Mouse (Mus musculus): Measurements from ENCODE around the gene Eln. TPM values are rescaled to one million over a fixed set of nuclear protein-coding genes. Genes with fewer than 3 reads are reported as not detected.

Eln gene
- polyA plus RNA-seq (2015; fragmentation: Nextera tagmentation; extraction: Ambion mirVana): 570 and 624 TPM in 2 replicates

DNA sequence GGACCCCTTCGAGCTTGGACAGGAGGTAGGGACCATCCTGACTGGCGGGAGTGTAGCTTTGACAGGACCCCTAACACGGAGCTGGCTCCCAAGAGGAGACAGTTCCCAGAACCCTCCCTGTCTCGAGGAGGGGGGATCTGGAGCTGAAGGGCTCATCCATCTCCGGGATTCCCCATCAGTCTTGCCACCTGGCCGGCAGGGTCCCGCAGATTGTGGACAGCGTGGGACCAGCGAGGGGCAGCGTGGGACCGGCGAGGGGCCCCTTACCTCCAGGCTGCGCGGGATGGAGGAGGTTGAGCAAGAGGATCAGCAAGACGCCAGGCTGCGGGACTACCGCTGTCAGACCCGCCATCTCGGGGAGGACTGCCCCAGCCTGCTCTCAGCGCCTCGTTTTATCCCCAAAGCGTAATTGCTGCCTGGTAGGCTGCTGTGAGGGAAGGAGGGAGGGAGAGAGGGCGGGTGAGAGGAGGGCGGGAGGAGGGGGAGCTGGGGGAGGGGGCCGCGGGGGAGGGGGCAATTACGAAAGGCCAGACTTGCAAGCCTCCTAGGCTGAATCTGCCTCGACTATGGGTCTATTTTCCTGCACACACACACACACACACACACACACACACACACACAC is at the start of gene Eln:
Eln (minus strand) TSS at position 434 of the 622 bp plus-strand sequence.
- under 1% methylated on average over 25 of the region's 28 CpGs for WGBS

DNA sequence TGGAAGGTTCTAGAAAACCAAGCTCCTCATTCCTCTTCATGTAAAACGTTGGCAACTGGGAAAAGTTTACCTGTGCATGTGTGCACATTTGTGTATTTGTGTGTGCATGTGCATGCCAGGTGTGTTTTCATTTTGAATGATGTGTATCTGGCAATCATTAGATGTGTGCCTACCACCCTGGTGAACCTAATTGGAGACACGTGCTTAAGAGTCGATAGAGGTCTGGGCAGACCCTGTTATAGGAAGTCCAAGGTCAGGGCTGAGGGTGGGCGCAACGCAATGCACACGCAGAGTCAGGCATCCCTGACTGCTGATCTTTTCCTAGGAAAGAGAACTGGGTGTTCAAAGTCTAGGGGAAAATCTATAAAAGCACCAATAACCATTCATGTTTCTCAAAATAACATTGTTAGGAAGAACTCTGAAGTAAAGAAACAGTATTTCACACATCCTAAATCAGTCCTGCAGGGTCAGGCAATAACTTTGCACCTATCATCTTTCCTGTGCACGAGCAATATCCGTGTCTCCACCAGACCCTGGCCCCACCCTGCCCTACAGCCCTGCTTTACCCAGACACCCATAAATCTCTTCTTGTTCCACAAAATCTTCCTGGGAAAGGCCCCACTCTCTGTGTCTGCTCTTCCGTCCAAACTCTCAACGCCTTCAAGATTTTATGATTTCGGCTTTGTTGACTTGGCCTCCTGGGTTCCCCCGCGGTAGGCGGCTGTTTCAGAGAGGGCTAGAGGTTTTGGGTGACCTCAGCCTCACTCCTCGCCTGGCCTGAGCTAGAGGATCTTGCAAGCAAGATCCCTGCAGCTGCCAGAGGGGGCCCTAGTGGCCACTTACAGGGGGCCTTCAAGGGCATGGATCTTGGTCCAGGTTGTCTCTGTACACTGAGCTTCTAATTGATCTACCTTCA is 43.2 kb upstream of the Eln start:
- H3K27me3 ChIP-seq (ENCODE audit: control insufficient read depth, insufficient read depth, low read depth, low read length): no peaks in the 10 kb centered on the region
- 79% methylated on average over 15 of the region's 15 CpGs for WGBS
- H3K4me2 ChIP-seq (ENCODE audit: low read depth, low read length): no peak overlapping the region
- ATAC-seq (ENCODE audit: low read depth): no peak
- H3K9ac ChIP-seq (ENCODE audit: low read length): no peak overlapping the region
- no peak overlapping the region for H3K4me3 ChIP-seq (ENCODE audit: low read length)
- H3K9me3 ChIP-seq (ENCODE audit: control insufficient read depth, low read length): peaks cover 5% of the 10 kb centered on the region
- H3K4me1 ChIP-seq (replicated peaks; ENCODE audit: control insufficient read depth, insufficient read depth, low read length): peaks cover 6% of the 10 kb centered on the region
- no peak overlapping the region for H3K27ac ChIP-seq (ENCODE audit: low read length)
- no peaks in the 10 kb centered on the region for H3K36me3 ChIP-seq (ENCODE audit: control insufficient read depth, insufficient read depth, low read length)

More for the DNA sequence above, at the start of gene Eln:
- Histone ChIP-seq H3K4me3 (ENCODE audit: low read length) (peak within 1 kb of the TSS; percentile 66), H3K9me3 (ENCODE audit: control insufficient read depth, low read length) (no peaks in the 10 kb centered on the region), H3K27me3 (ENCODE audit: control insufficient read depth, insufficient read depth, low read depth, low read length) (no peaks in the 10 kb centered on the region), H3K27ac (ENCODE audit: low read length) (peak within 1 kb of the TSS; percentile 91), H3K36me3 (ENCODE audit: control insufficient read depth, insufficient read depth, low read length) (no peaks in the 10 kb centered on the region), H3K4me2 (ENCODE audit: low read depth, low read length) (peak within 1 kb of the TSS; percentile 80), H3K9ac (ENCODE audit: low read length) (peak within 1 kb of the TSS; percentile 77), H3K4me1 (replicated peaks; ENCODE audit: control insufficient read depth, insufficient read depth, low read length) (peaks cover 33% of the 10 kb centered on the region)
- ATAC-seq (ENCODE audit: low read depth): peak; percentile 83

DNA sequence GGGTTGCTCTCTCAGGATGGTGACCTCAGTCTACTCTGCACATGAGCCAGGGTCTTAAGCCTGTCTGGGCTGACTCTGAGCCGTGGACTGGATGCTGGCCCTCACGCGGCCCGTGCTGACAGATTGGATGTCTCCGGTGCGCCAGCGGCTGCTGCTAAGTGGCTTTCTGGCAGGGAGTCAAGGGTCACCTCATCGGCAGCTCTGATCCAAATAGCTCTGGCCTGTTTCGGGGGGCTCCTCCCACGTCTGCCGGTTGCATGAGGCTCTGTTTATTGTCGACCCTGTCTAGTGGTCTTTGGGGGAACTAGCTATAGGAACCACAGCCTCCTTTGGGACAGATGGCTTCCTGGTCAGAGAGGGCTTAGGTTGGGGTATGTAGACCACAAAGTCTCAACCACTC is 41.1 kb upstream of the Eln start:
- Histone ChIP-seq H3K9ac (ENCODE audit: low read length) (0 out of 2 replicates have a peak overlapping the region, but pooled peaks have one; percentile 19), H3K9me3 (ENCODE audit: control insufficient read depth, low read length) (peaks cover 5% of the 10 kb centered on the region), H3K27me3 (ENCODE audit: control insufficient read depth, insufficient read depth, low read depth, low read length) (no peaks in the 10 kb centered on the region), H3K36me3 (ENCODE audit: control insufficient read depth, insufficient read depth, low read length) (no peaks in the 10 kb centered on the region), H3K27ac (ENCODE audit: low read length) (no peak overlapping the region), H3K4me2 (ENCODE audit: low read depth, low read length) (no peak overlapping the region), H3K4me1 (replicated peaks; ENCODE audit: control insufficient read depth, insufficient read depth, low read length) (peaks cover 6% of the 10 kb centered on the region), H3K4me3 (ENCODE audit: low read length) (no peak overlapping the region)
- WGBS: 12% methylated on average over 12 of the region's 12 CpGs
- peak; percentile 74 for ATAC-seq (ENCODE audit: low read depth)

DNA sequence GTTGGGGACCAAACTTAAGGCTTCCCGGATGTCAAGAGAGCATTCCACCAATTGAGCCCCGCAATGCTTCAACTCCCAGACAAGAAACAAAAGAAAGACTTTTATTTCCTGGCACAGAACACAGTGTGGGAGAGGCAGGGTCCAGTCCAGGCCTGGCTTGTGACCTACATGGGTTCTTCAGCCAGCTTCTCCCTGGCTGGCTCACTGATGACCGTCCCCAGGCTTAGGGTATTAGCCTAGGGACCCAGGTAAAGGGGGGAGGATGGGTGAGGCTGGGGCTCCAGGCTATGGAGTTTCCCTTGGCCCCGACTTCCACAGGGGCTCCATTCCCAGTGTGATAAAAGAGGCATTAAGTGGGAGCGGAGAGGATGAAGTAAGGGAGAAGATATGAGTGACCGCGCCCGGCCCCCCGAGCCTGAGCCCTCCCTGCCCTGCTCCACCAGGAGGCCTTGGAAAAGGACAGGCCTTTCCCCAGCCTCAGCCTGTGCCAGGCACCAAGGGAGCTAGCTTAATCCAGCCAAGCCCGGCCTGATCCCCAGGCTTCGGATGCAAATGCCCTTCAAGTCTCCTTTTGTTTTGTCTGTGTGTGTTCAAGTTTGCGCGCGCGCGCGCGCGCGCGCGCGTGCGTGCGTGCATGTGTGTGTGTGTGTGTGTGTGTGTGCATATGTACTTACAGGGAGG is 38.7 kb upstream of the Eln start:
- Histone ChIP-seq H3K9me3 (ENCODE audit: control insufficient read depth, low read length) (no peaks in the 10 kb centered on the region), H3K4me2 (ENCODE audit: low read depth, low read length) (no peak overlapping the region), H3K27me3 (ENCODE audit: control insufficient read depth, insufficient read depth, low read depth, low read length) (no peaks in the 10 kb centered on the region), H3K4me3 (ENCODE audit: low read length) (no peak overlapping the region), H3K4me1 (replicated peaks; ENCODE audit: control insufficient read depth, insufficient read depth, low read length) (peaks cover 6% of the 10 kb centered on the region), H3K9ac (ENCODE audit: low read length) (peak overlapping the region; percentile 24; the same call in 1 of the 2 replicates), H3K27ac (ENCODE audit: low read length) (no peak overlapping the region), H3K36me3 (ENCODE audit: control insufficient read depth, insufficient read depth, low read length) (no peaks in the 10 kb centered on the region)
- WGBS: 59% methylated on average over 25 of the region's 25 CpGs
- ATAC-seq (ENCODE audit: low read depth): peak; percentile 32; the same call in 1 of the 2 replicates

DNA sequence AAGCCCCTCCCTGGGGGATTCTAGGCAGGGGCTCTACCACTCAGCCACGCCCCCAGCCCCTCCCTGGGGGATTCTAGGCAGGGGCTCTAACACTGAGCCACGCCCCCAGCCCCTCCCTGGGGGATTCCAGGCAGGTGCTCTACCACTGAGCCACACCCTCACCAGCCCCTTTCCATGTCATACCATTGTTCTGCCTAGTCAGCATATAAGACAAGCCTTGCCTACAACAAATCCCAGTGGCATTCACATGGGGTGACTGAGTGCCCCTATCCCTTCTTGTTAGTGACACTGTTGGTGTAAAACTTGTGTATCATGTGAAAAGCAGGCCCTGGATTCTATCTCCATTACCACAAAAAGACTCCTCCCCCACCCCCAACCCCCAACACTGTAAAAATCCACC is 36.7 kb upstream of the Eln start:
- no peak overlapping the region for H3K27ac ChIP-seq (ENCODE audit: low read length)
- no peak overlapping the region for H3K4me2 ChIP-seq (ENCODE audit: low read depth, low read length)
- no peaks in the 10 kb centered on the region for H3K36me3 ChIP-seq (ENCODE audit: control insufficient read depth, insufficient read depth, low read length)
- no peaks in the 10 kb centered on the region for H3K9me3 ChIP-seq (ENCODE audit: control insufficient read depth, low read length)
- peaks cover 6% of the 10 kb centered on the region for H3K4me1 ChIP-seq (replicated peaks; ENCODE audit: control insufficient read depth, insufficient read depth, low read length)
- no peak overlapping the region for H3K9ac ChIP-seq (ENCODE audit: low read length)
- WGBS: 45% methylated on average over 2 of the region's 2 CpGs
- H3K4me3 ChIP-seq (ENCODE audit: low read length): no peak overlapping the region
- ATAC-seq (ENCODE audit: low read depth): no peak
- no peaks in the 10 kb centered on the region for H3K27me3 ChIP-seq (ENCODE audit: control insufficient read depth, insufficient read depth, low read depth, low read length)

DNA sequence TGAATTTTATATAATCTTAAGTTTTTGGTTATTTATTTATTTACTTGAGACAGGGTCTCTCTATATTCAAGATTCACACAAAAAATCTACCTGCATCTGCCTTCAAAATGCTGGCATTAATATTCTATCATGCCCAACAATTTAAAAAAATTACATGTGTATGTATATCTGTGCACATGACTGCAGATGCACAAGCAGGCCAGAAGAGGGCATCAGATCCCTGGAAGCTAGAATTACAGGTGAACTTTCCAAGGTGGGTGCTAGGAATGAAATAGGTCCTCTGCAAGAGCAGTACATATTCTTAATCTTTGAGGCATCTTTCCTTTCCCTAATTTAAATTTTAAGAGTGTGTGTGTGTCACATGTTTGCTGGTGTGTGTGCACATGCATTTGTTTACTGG is 33.8 kb upstream of the Eln start:
- H3K4me1 ChIP-seq (replicated peaks; ENCODE audit: control insufficient read depth, insufficient read depth, low read length): no peaks in the 10 kb centered on the region; the same call in 1 of the 2 replicates
- H3K27me3 ChIP-seq (ENCODE audit: control insufficient read depth, insufficient read depth, low read depth, low read length): no peaks in the 10 kb centered on the region
- ATAC-seq (ENCODE audit: low read depth): no peak

DNA sequence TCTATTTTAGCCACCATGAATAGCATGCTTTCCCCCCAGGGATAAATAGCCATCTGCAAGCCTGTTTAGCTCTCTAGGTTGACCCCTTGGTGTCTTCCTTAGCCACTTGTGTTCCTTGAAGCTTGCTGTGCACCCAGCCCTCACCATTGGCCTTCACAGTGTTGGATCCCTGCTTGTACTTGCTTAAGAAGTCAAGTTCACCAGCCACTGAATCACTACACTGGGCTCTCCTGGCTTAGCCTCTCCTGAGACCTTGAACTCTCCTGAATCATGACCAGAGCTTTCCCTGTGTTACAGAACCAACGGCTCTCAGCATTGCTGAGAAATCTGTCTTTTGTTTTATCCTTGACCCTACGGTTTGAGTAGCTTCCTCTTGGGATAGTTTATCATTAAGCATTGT is 33.0 kb upstream of the Eln start:
- Histone ChIP-seq H3K9ac (ENCODE audit: low read length) (no peak overlapping the region), H3K36me3 (ENCODE audit: control insufficient read depth, insufficient read depth, low read length) (no peaks in the 10 kb centered on the region), H3K9me3 (ENCODE audit: control insufficient read depth, low read length) (no peaks in the 10 kb centered on the region), H3K4me2 (ENCODE audit: low read depth, low read length) (no peak overlapping the region), H3K4me1 (replicated peaks; ENCODE audit: control insufficient read depth, insufficient read depth, low read length) (no peaks in the 10 kb centered on the region), H3K27me3 (ENCODE audit: control insufficient read depth, insufficient read depth, low read depth, low read length) (no peaks in the 10 kb centered on the region), H3K27ac (ENCODE audit: low read length) (no peak overlapping the region), H3K4me3 (ENCODE audit: low read length) (no peak overlapping the region)
- 68% methylated on average over 2 of the region's 2 CpGs for WGBS
- ATAC-seq (ENCODE audit: low read depth): no peak

More for the DNA sequence above, 33.8 kb upstream of the Eln start:
- no peak overlapping the region for H3K4me2 ChIP-seq (ENCODE audit: low read depth, low read length)
- no peak overlapping the region for H3K9ac ChIP-seq (ENCODE audit: low read length)
- no peaks in the 10 kb centered on the region for H3K36me3 ChIP-seq (ENCODE audit: control insufficient read depth, insufficient read depth, low read length)
- no peak overlapping the region for H3K4me3 ChIP-seq (ENCODE audit: low read length)
- no peak overlapping the region for H3K27ac ChIP-seq (ENCODE audit: low read length)
- no peaks in the 10 kb centered on the region for H3K9me3 ChIP-seq (ENCODE audit: control insufficient read depth, low read length)

DNA sequence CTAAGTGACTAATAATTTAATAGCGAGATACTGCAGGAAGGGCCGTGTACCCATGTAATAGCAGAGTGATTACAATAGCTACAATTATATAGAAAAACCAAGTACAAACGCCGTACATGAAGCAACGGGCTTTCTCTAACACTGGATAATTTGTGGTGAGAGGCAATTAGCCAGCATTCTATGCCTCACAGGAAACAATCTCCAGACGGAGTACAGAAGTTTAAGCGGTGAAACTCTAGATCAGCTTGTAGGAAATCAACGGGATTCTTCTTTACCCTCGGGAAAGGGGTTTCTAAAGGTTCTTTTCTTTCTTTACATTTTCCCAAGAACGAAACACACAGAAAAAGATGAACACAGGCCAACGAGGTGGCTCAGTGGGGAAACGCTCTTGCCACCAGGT is 29.4 kb upstream of the Eln start:
- Histone ChIP-seq H3K4me1 (replicated peaks; ENCODE audit: control insufficient read depth, insufficient read depth, low read length) (0 out of 2 replicates have a peak, but pooled peaks cover 6% of the 10 kb centered on the region), H3K4me3 (ENCODE audit: low read length) (no peak overlapping the region), H3K36me3 (ENCODE audit: control insufficient read depth, insufficient read depth, low read length) (no peaks in the 10 kb centered on the region), H3K27ac (ENCODE audit: low read length) (no peak overlapping the region), H3K9me3 (ENCODE audit: control insufficient read depth, low read length) (no peaks in the 10 kb centered on the region), H3K27me3 (ENCODE audit: control insufficient read depth, insufficient read depth, low read depth, low read length) (no peaks in the 10 kb centered on the region), H3K9ac (ENCODE audit: low read length) (no peak overlapping the region), H3K4me2 (ENCODE audit: low read depth, low read length) (no peak overlapping the region)
- no peak for ATAC-seq (ENCODE audit: low read depth)
- 81% methylated on average over 12 of the region's 12 CpGs for WGBS

DNA sequence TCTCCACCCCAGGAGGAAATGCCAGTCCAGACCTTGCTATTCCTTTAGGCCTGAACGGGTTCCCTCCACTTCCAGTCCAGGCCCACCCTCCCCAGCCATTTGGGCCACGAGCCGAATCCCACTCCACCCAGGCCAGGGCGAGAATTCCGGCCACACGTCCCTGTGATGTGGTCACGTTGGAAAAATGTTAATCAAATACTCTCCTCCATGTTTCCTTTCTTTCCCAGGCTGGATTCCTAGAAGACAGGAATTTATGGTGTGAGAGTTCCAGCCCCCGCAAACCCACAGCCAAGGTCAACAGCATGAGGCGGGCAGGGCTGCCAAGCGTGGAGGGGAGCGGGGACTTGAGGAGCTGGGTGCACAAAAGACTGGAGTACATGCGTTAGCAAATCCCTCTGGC is 25.4 kb upstream of the Eln start:
- H3K36me3 ChIP-seq (ENCODE audit: control insufficient read depth, insufficient read depth, low read length): no peaks in the 10 kb centered on the region
- H3K9ac ChIP-seq (ENCODE audit: low read length): no peak overlapping the region
- H3K4me3 ChIP-seq (ENCODE audit: low read length): no peak overlapping the region
- no peaks in the 10 kb centered on the region for H3K27me3 ChIP-seq (ENCODE audit: control insufficient read depth, insufficient read depth, low read depth, low read length)
- peak overlapping the region; percentile 62; the same call in 1 of the 2 replicates for H3K27ac ChIP-seq (ENCODE audit: low read length)
- peak; percentile 67 for ATAC-seq (ENCODE audit: low read depth)
- H3K4me1 ChIP-seq (replicated peaks; ENCODE audit: control insufficient read depth, insufficient read depth, low read length): 0 out of 2 replicates have a peak, but pooled peaks cover 6% of the 10 kb centered on the region
- no peak overlapping the region for H3K4me2 ChIP-seq (ENCODE audit: low read depth, low read length)
- WGBS: 57% methylated on average over 12 of the region's 12 CpGs
- H3K9me3 ChIP-seq (ENCODE audit: control insufficient read depth, low read length): no peaks in the 10 kb centered on the region

All from lung, embryonic 16.5 days (tissue).